Comparison of ENCODE assay signal across 14 mouse cellular contexts in the genomic region with DNA sequence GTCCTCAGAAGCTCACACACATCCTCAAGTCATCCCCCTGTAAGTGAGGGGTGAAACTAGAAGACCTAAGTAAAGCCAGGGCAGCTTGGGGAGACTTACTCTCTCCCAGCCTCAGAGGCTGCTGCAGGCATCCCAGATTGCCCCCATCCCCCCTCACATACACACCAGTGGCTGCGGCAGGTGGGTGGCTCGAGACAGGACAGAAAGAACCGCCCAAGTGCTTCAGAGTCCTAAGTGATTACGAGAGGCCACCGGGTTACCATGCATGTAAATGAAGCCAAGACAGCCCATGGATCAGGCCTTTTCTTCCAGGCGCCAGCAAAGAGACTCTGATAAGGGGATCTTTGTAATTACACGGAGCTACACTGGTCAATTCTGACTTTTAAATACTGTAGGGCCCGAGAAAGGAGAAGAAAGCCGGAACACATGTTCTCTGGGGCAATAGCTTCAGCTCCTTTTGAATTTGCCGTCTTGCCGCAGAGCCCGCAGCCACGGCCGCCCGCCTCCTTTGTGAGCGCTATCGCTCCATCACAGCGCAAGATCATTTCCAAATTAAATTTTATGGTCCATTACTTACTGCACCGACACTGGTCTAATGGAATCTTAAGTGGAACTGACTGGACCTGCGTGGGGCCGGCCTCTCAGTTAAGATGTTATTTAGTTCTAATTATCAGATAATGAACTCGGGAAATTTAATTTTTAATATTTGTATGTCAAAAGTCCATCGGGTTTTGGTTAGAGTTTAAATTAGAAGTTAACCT.
DNase-seq lines count a peak whose midpoint lies in the region; ATAC-seq and TF ChIP-seq lines count a peak whose summit lies in the region.
"Had no signal": no experiment of that assay in that cellular context is flagged by ENCODE, and none has a peak within 500 bp of the region (broad histone marks: within the 10 kb centered on the region; RNA-seq: fewer than 3 reads in every experiment).

No protein-coding gene starts in this region.

- H3K27ac ChIP-seq in ES-Bruce4 (ENCODE audit: insufficient read depth, low read length), result no peak overlapping the region
- peak overlapping the region; percentile 46 for H3K27ac ChIP-seq in hindbrain, embryonic 12.5 days
- peak overlapping the region; percentile 21; the same call in 1 of the 2 replicates for H3K27ac ChIP-seq in midbrain, embryonic 12.5 days (replicated peaks)
- H3K27ac ChIP-seq: layer of hippocampus, adult 2 months; liver, embryonic 14.5 days had no signal

- H3K9ac ChIP-seq in ES-Bruce4 (ENCODE audit: low read depth, poor library complexity, severe bottlenecking), result no peak overlapping the region
- H3K9ac ChIP-seq in hindbrain, embryonic 12.5 days, result peak overlapping the region; percentile 43; the same call in 1 of the 2 replicates
- H3K9ac ChIP-seq in midbrain, embryonic 12.5 days (replicated peaks), result no peak overlapping the region
- H3K9ac ChIP-seq: liver, embryonic 14.5 days had no signal

- WGBS in hindbrain, embryonic 12.5 days, result 42% methylated on average over 23 of the region's 23 CpGs
- WGBS in midbrain, embryonic 12.5 days, result 40% methylated on average over 23 of the region's 23 CpGs

- no peaks in the 10 kb centered on the region for H3K27me3 ChIP-seq in ES-Bruce4 (ENCODE audit: control insufficient read depth, insufficient read depth, low read length, poor library complexity, severe bottlenecking)
- peaks cover 66% of the 10 kb centered on the region for H3K27me3 ChIP-seq in hindbrain, embryonic 12.5 days
- H3K27me3 ChIP-seq in midbrain, embryonic 12.5 days, result peaks cover 66% of the 10 kb centered on the region

- TF ChIP-seq CTCF in ES-Bruce4 (IDR thresholded peaks at IDR 0.05; ENCODE audit: low read depth, low read length), result no peak

- peak overlapping the region; percentile 20; the same call in 1 of the 2 replicates for H3K4me2 ChIP-seq in hindbrain, embryonic 12.5 days (replicated peaks)
- H3K4me2 ChIP-seq in midbrain, embryonic 12.5 days (replicated peaks), result peak overlapping the region; percentile 6

- TF ChIP-seq POLR2A in ES-Bruce4 (IDR thresholded peaks at IDR 0.05; ENCODE audit: insufficient read depth, low read length), result no peak

- DNase-seq in embryo, embryonic 11 days, result peak; percentile 47
- no peak for DNase-seq in embryo, embryonic 10.5 days (ENCODE audit: low spot score)
- no peak for DNase-seq in frontal cortex, adult 2 months (ENCODE audit: extremely low spot score in 1 of 2, low spot score in 1 of 2)
- no peak for DNase-seq in adrenal gland, postnatal 25 days
- DNase-seq in heart, adult 18-20 months, result no peak
- DNase-seq: cerebellum, adult 11-12 months; heart, postnatal 10 days; kidney, adult 11 months had no signal

- peak; percentile 39; the same call in 1 of the 2 replicates for ATAC-seq in hindbrain, embryonic 12.5 days (ENCODE audit: low FRiP score)
- peak; percentile 24; the same call in 1 of the 2 replicates for ATAC-seq in midbrain, embryonic 12.5 days (ENCODE audit: low FRiP score, low read depth)

- H3K4me3 ChIP-seq in ES-Bruce4 (ENCODE audit: low read depth, low read length), result peak overlapping the region; percentile 44
- H3K4me3 ChIP-seq in hindbrain, embryonic 12.5 days, result no peak overlapping the region
- no peak overlapping the region for H3K4me3 ChIP-seq in midbrain, embryonic 12.5 days
- H3K4me3 ChIP-seq: layer of hippocampus, adult 2 months; myocyte had no signal

- no peaks in the 10 kb centered on the region for H3K4me1 ChIP-seq in ES-Bruce4 (ENCODE audit: control insufficient read depth, insufficient read depth, low read length)
- peaks cover 31% of the 10 kb centered on the region for H3K4me1 ChIP-seq in hindbrain, embryonic 12.5 days
- peaks cover 32% of the 10 kb centered on the region for H3K4me1 ChIP-seq in midbrain, embryonic 12.5 days

- TF ChIP-seq EP300 in ES-Bruce4 (IDR thresholded peaks at IDR 0.05; ENCODE audit: insufficient read depth, low read depth, low read length), result no peak

- H3K9me3 ChIP-seq in ES-Bruce4 (replicated peaks; ENCODE audit: control insufficient read depth, insufficient read depth, low read length, poor library complexity, severe bottlenecking), result no peaks in the 10 kb centered on the region
- H3K9me3 ChIP-seq in hindbrain, embryonic 12.5 days (replicated peaks), result no peaks in the 10 kb centered on the region
- H3K9me3 ChIP-seq in midbrain, embryonic 12.5 days, result no peaks in the 10 kb centered on the region

- peaks cover 1% of the 10 kb centered on the region; the same call in 1 of the 2 replicates for H3K36me3 ChIP-seq in ES-Bruce4 (ENCODE audit: control insufficient read depth, insufficient read depth, low read length, poor library complexity, severe bottlenecking)
- H3K36me3 ChIP-seq in hindbrain, embryonic 12.5 days, result no peaks in the 10 kb centered on the region
- no peaks in the 10 kb centered on the region for H3K36me3 ChIP-seq in midbrain, embryonic 12.5 days
